ENCODE assay signal across 22 mouse cellular contexts in genomic region chr14:99233056-99233455, GRCm38 (mm10).
"Had no signal": no experiment of that assay in that cellular context is flagged by ENCODE, and none has a peak within 500 bp of the region (broad histone marks: within the 10 kb centered on the region; RNA-seq: fewer than 3 reads in every experiment).

No protein-coding gene starts in this region.

- H3K4me3 ChIP-seq: heart, adult 2 months; heart, embryonic 13.5 days; heart, embryonic 15.5 days; hindbrain, embryonic 13.5 days; hindbrain, embryonic 15.5 days; kidney, embryonic 15.5 days; limb, embryonic 13.5 days; limb, embryonic 15.5 days; liver, embryonic 12.5 days had no signal

- H3K27ac ChIP-seq: heart, adult 2 months; heart, embryonic 13.5 days; heart, embryonic 15.5 days; hindbrain, embryonic 13.5 days; hindbrain, embryonic 15.5 days; hindbrain, postnatal 0 days; kidney, embryonic 15.5 days; kidney, postnatal 0 days; limb, embryonic 13.5 days; limb, embryonic 15.5 days; liver, embryonic 12.5 days; liver, embryonic 14.5 days had no signal

- DNase-seq: gastrocnemius, postnatal 14 days; gastrocnemius, postnatal 36 days; heart, adult 2 months; heart, postnatal 14 days; heart, postnatal 36 days; kidney, adult 11 months; kidney, adult 2 months; kidney, adult 9 months; kidney, postnatal 14 days; kidney, postnatal 36 days; left cerebral cortex, postnatal 4 days had no signal
